Comparison of ENCODE assay signal across 12 mouse cellular contexts in the genomic region with DNA sequence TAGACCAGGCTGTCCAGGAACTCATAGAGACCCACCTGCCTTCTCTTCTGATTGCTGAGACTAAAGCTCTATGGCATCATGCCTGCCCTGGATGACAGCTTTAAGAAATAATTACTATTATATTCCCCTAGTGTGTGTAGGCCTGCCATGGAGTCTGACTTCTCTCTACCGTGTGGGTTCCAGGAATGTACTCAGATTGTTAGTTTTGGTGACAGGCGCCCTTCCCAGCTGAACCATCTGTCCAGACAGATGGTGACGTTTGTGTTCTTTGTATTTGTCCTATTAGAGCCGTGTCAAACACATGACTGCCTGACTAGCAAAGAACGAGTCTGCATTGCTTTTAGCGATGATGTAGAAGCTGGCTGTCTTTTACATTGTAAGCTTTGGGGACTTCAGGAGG. TPM values are rescaled to one million over a fixed set of nuclear protein-coding genes. Genes with fewer than 3 reads are reported as not detected.
DNase-seq lines count a peak whose midpoint lies in the region; ATAC-seq lines count a peak whose summit lies in the region.
"Had no signal": no experiment of that assay in that cellular context is flagged by ENCODE, and none has a peak within 500 bp of the region (broad histone marks: within the 10 kb centered on the region; RNA-seq: fewer than 3 reads in every experiment).

No protein-coding gene starts in this region.

- H3K27me3 ChIP-seq in neural tube, embryonic 12.5 days (replicated peaks): no peaks in the 10 kb centered on the region
- no peaks in the 10 kb centered on the region for H3K27me3 ChIP-seq in forebrain, embryonic 13.5 days

- H3K4me2 ChIP-seq in neural tube, embryonic 12.5 days (replicated peaks): no peak overlapping the region
- H3K4me2 ChIP-seq in forebrain, embryonic 13.5 days: no peak overlapping the region
- H3K4me2 ChIP-seq: lung, embryonic 14.5 days had no signal

- no peak overlapping the region for H3K9ac ChIP-seq in neural tube, embryonic 12.5 days
- H3K9ac ChIP-seq in forebrain, embryonic 13.5 days: no peak overlapping the region
- H3K9ac ChIP-seq: lung, embryonic 14.5 days had no signal

- H3K27ac ChIP-seq in neural tube, embryonic 12.5 days: no peak overlapping the region
- H3K27ac ChIP-seq in forebrain, embryonic 13.5 days: peak overlapping the region; percentile 79
- H3K27ac ChIP-seq: heart, embryonic 10.5 days; limb, embryonic 10.5 days had no signal

- no peak overlapping the region for H3K4me3 ChIP-seq in neural tube, embryonic 12.5 days
- no peak overlapping the region for H3K4me3 ChIP-seq in forebrain, embryonic 13.5 days
- H3K4me3 ChIP-seq: heart, embryonic 10.5 days; limb, embryonic 10.5 days had no signal

- 0 out of 2 replicates have a peak, but pooled peaks have one; percentile 21 for ATAC-seq in neural tube, embryonic 12.5 days (ENCODE audit: low FRiP score, low read depth)
- ATAC-seq in forebrain, embryonic 13.5 days: peak; percentile 83

- no peaks in the 10 kb centered on the region for H3K4me1 ChIP-seq in neural tube, embryonic 12.5 days
- H3K4me1 ChIP-seq in forebrain, embryonic 13.5 days: peaks cover 26% of the 10 kb centered on the region

- peaks cover 36% of the 10 kb centered on the region for H3K36me3 ChIP-seq in neural tube, embryonic 12.5 days
- H3K36me3 ChIP-seq in forebrain, embryonic 13.5 days (ENCODE audit: poor library complexity, severe bottlenecking): peaks cover 72% of the 10 kb centered on the region

- DNase-seq in neural tube, embryonic 10.5 days (ENCODE audit: extremely low spot score, low spot score): no peak
- peak; percentile 82 for DNase-seq in layer of hippocampus, adult 9-10 months (ENCODE audit: low spot score)
- DNase-seq in retina, postnatal 1 day: peak; percentile 41
- no peak for DNase-seq in thymus, postnatal 4 days
- DNase-seq in frontal cortex, postnatal 10 days (ENCODE audit: low spot score in 2 of 2): no peak
- no peak for DNase-seq in spleen, postnatal 36 days (ENCODE audit: low spot score in 2 of 2)
- DNase-seq: kidney, adult 9 months; lung, embryonic 14.5 days had no signal

- 42% methylated on average over 6 of the region's 6 CpGs for WGBS in neural tube, embryonic 12.5 days
- WGBS in forebrain, embryonic 13.5 days: 54% methylated on average over 6 of the region's 6 CpGs

- no peaks in the 10 kb centered on the region for H3K9me3 ChIP-seq in neural tube, embryonic 12.5 days
- no peaks in the 10 kb centered on the region for H3K9me3 ChIP-seq in forebrain, embryonic 13.5 days (replicated peaks)
- H3K9me3 ChIP-seq: heart, embryonic 10.5 days; limb, embryonic 10.5 days had no signal

RNA-seq across cellular contexts. Expression of a gene that starts 38.5 kb away (rescaled TPM):
- polyA plus RNA-seq in neural tube, embryonic 12.5 days (2016; fragmentation: Nextera tagmentation; extraction: Ambion mirVana): 86.2 and 87.2 TPM in 2 replicates
- 78.8 and 84.2 TPM in 2 replicates for polyA plus RNA-seq in forebrain, embryonic 13.5 days (2015; fragmentation: Nextera tagmentation; extraction: Ambion mirVana)

Comparison
In these comparisons a context has a peak if more than half of its experiments do, and no peak if none do; other contexts are left out.
1. DNase-seq: peak in layer of hippocampus, adult 9-10 months (single experiment) and retina, postnatal 1 day (single experiment); none in neural tube, embryonic 10.5 days (single experiment), thymus, postnatal 4 days (single experiment), frontal cortex, postnatal 10 days (0 of 2) and spleen, postnatal 36 days (0 of 2).